Comparison of ENCODE assay signal across 18 mouse cellular contexts in genomic region chr16:23094136-23094535, GRCm38 (mm10). TPM values are rescaled to one million over a fixed set of nuclear protein-coding genes. Genes with fewer than 3 reads are reported as not detected.
"Had no signal": no experiment of that assay in that cellular context is flagged by ENCODE, and none has a peak within 500 bp of the region (broad histone marks: within the 10 kb centered on the region; RNA-seq: fewer than 3 reads in every experiment).

No protein-coding gene starts in this region.

- ATAC-seq: midbrain, embryonic 15.5 days had no signal

- DNase-seq: kidney, postnatal 14 days; kidney, postnatal 4 days; liver, embryonic 13.5 days; lung, adult 2 months; lung, postnatal 14 days; lung, postnatal 4 days; right cerebral cortex, adult 18-20 months; right cerebral cortex, postnatal 14 days; right cerebral cortex, postnatal 4 days; thymus, adult 2 months; thymus, postnatal 14 days; thymus, postnatal 4 days had no signal

RNA-seq across cellular contexts. Expression of gene Kng1, which starts 36.5 kb away (rescaled TPM):
- total RNA-seq: layer of hippocampus, adult 18-20 months; layer of hippocampus, postnatal 14 days; left cerebral cortex, adult 18-20 months; left cerebral cortex, postnatal 36 days; megakaryocyte progenitor cell, adult 5-6 weeks had no signal

RNA-seq across cellular contexts. Expression of gene Adipoq, which starts 52.2 kb away (rescaled TPM):
- total RNA-seq: layer of hippocampus, adult 18-20 months; layer of hippocampus, postnatal 14 days; left cerebral cortex, adult 18-20 months; left cerebral cortex, postnatal 36 days; megakaryocyte progenitor cell, adult 5-6 weeks had no signal
